Mouse (Mus musculus): ENCODE results near the gene Cfap99. TPM values are rescaled to one million over a fixed set of nuclear protein-coding genes. Genes with fewer than 3 reads are reported as not detected.

Gene Cfap99
- total and polyA plus RNA-seq, 3 experiments = not detected

DNA sequence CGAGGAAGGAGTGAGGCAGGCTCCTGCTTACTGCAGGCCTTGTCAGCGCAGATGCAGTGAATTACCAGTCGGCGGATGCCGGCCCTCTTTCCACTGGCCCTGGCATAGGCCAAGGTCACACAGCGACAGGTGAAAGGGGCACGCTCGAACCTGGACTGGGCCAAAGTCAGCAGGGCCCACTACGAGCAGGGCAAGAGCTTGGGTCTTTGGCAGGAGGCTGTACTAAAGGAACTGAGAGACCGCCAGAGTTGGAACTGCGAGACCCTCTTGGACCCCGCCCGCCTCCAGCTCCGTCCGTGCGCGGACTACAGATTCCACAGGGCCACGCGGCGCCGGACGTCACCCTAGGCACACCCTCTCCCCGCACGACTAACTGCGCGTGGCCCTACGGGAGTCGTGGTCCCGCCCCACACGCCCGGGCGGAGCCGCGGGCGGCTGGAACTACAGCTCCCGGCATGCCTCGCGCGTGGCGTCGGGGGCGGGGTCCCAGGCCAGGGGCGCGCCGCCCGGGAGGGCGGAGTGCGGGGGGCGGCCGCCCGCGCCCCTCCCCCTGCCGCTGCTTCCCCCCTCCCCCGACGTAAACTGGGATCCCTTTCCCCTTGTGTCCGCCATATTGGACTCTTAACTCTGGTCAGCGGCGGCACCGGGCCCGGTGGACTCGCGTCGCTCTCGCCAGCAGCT, 81.1 kb downstream of the Cfap99 start, which contains the start of gene Fam193a (continued):
- TF ChIP-seq E2F4 (IDR thresholded peaks at IDR 0.05; ENCODE audit: borderline replicate concordance, low read depth, low read length) = no peak
- 0 out of 2 replicates have a peak, but pooled peaks have one; percentile 22 for TF ChIP-seq MEF2A (IDR thresholded peaks at IDR 0.05; ENCODE audit: extremely low read depth, insufficient replicate concordance, low read depth, low read length, poor library complexity, severe bottlenecking)
- peak; percentile 75 for TF ChIP-seq SIN3A (IDR thresholded peaks at IDR 0.05; ENCODE audit: low read length)
- peak; percentile 36; the same call in 1 of the 2 replicates for TF ChIP-seq MYC (IDR thresholded peaks at IDR 0.05; ENCODE audit: low read depth, low read length)
- TF ChIP-seq MAX (IDR thresholded peaks at IDR 0.05; ENCODE audit: low read length) = peak; percentile 73; the same call in 1 of the 2 replicates

DNA sequence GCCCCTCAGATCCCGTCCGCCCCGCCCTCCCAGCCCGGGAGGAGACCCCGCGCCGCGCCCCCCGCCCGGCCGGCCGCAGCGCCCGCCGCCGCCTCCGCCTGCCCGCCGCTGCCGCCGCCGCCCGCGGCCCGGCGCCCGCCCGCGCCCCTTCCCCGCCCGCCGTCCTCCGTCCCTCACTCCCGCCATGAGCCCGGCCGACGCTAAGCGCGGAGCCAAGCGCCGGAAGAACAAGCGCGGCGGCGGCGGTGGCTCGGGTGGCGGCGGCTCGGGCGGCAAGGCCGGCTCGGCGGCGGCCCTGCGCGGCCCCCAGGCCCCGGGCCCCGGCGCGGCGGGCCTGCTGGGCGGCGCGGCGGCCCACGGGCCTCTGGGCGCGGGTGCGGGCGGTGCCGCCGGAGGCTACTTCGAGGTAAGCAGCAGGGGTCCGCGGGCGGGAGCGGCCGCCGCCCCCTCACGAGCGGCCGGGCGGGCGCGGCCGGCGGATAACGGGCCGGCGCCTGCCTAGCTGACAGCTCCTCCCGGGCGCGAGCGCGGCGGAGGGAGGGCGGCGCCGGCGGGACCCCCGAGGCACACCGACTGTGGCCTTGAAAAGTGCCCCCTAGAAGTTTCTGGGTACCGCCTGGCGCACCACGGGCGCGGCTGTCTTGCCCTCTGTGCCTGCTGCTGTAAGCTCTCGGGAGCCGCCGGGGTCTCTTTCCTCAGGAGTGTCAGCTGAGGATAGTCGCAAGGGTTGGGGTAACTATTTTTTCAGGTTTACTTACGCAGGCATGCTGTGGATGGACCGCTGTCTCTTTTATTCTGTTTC, 81.8 kb downstream of the Cfap99 start:
- Histone ChIP-seq H3K27me3 (ENCODE audit: control insufficient read depth in 1 of 2, insufficient read depth in 2 of 2, low read length in 2 of 2) (no peaks in the 10 kb centered on the region), H3K9ac (ENCODE audit: control insufficient read depth, low read depth, low read length, poor library complexity, severe bottlenecking) (peak overlapping the region; percentile 87), H3K27ac (ENCODE audit: control insufficient read depth, low read depth, low read length) (peak overlapping the region; percentile 36; the same call in 1 of the 2 replicates), H3K79me2 (ENCODE audit: control insufficient read depth, insufficient read depth, low read length, poor library complexity) (peaks cover 48% of the 10 kb centered on the region), H3K9me3 (replicated peaks; ENCODE audit: insufficient read depth, low read length) (no peaks in the 10 kb centered on the region), H3K36me3 (ENCODE audit: control insufficient read depth in 1 of 2, insufficient read depth in 2 of 2, low read length in 2 of 2) (peaks cover 3 to 28% of the 10 kb centered on the region in 2 experiments; a peak in 3 of 4 replicates), H3K4me1 (ENCODE audit: control insufficient read depth in 1 of 2, insufficient read depth in 2 of 2, low read length in 2 of 2) (peaks cover 11 to 17% of the 10 kb centered on the region in 2 experiments), H3K4me3 (ENCODE audit: control insufficient read depth in 1 of 2, insufficient read depth in 1 of 2, low read depth in 2 of 2, low read length in 2 of 2) (peak overlapping the region; percentile 88 to 98)
- peak; percentile 69 for DNase-seq (ENCODE audit: low read depth, low spot score)
- no peak for TF ChIP-seq JUND (IDR thresholded peaks at IDR 0.05; ENCODE audit: low read depth, low read length)
- TF ChIP-seq SIN3A (IDR thresholded peaks at IDR 0.05; ENCODE audit: low read length) = peak; percentile 74
- TF ChIP-seq CHD2 (IDR thresholded peaks at IDR 0.05; ENCODE audit: low read length) = no peak
- no peak for TF ChIP-seq MYC (IDR thresholded peaks at IDR 0.05; ENCODE audit: low read depth, low read length)
- TF ChIP-seq NELFE (IDR thresholded peaks at IDR 0.05; ENCODE audit: low read depth, low read length) = no peak
- TF ChIP-seq POLR2AphosphoS5 (IDR thresholded peaks at IDR 0.05; ENCODE audit: borderline replicate concordance, low read depth, low read length) = no peak
- TF ChIP-seq MAX (IDR thresholded peaks at IDR 0.05; ENCODE audit: low read length) = no peak
- no peak for TF ChIP-seq MAFK (IDR thresholded peaks at IDR 0.05; ENCODE audit: borderline replicate concordance, low read depth, low read length)
- no peak for TF ChIP-seq RAD21 (IDR thresholded peaks at IDR 0.05; ENCODE audit: low read depth, low read length)
- TF ChIP-seq SMC3 (IDR thresholded peaks at IDR 0.05; ENCODE audit: low read depth, low read length) = no peak
- no peak for TF ChIP-seq GABPA (IDR thresholded peaks at IDR 0.05; ENCODE audit: low read depth, low read length)
- no peak for TF ChIP-seq RCOR1 (IDR thresholded peaks at IDR 0.05; ENCODE audit: low read depth, low read length)
- peak; percentile 69; the same call in 1 of the 2 replicates for TF ChIP-seq UBTF (IDR thresholded peaks at IDR 0.05; ENCODE audit: borderline replicate concordance, insufficient read depth, low read depth, low read length)
- TF ChIP-seq ELF1 (IDR thresholded peaks at IDR 0.05; ENCODE audit: low read depth, low read length) = no peak
- no peak for TF ChIP-seq EP300 (IDR thresholded peaks at IDR 0.05; ENCODE audit: low read depth in 1 of 2, low read length in 2 of 2)
- no peak for TF ChIP-seq ZNF384 (IDR thresholded peaks at IDR 0.05; ENCODE audit: low read depth, low read length)
- TF ChIP-seq TCF12 (IDR thresholded peaks at IDR 0.05; ENCODE audit: low read depth, low read length) = 0 out of 2 replicates have a peak, but pooled peaks have one; percentile 14
- peak; percentile 14; the same call in 1 of the 2 replicates for TF ChIP-seq HCFC1 (IDR thresholded peaks at IDR 0.05; ENCODE audit: low read depth, low read length)
- TF ChIP-seq USF2 (IDR thresholded peaks at IDR 0.05; ENCODE audit: borderline replicate concordance in 1 of 2, insufficient read depth in 1 of 2, low read depth in 1 of 2, low read length in 2 of 2) = no peak
- TF ChIP-seq MYB (IDR thresholded peaks at IDR 0.05; ENCODE audit: low read depth, low read length) = no peak
- TF ChIP-seq MXI1 (IDR thresholded peaks at IDR 0.05; ENCODE audit: low read depth, low read length) = peak; percentile 42; the same call in 1 of the 2 replicates
- no peak for TF ChIP-seq CHD1 (IDR thresholded peaks at IDR 0.05; ENCODE audit: low read depth, low read length)
- TF ChIP-seq NRF1 (IDR thresholded peaks at IDR 0.05; ENCODE audit: insufficient read depth, low read depth, low read length, poor library complexity, severe bottlenecking) = no peak
- TF ChIP-seq MAZ (IDR thresholded peaks at IDR 0.05; ENCODE audit: low read depth, low read length) = no peak
- TF ChIP-seq GATA1 (IDR thresholded peaks at IDR 0.05; ENCODE audit: low read depth, low read length) = no peak
- no peak for TF ChIP-seq ZC3H11A (IDR thresholded peaks at IDR 0.05; ENCODE audit: low read depth, low read length)
- no peak for TF ChIP-seq POLR2AphosphoS2 (IDR thresholded peaks at IDR 0.05; ENCODE audit: low read length)
- no peak for TF ChIP-seq ZMIZ1 (IDR thresholded peaks at IDR 0.05; ENCODE audit: low read depth, low read length)
- TF ChIP-seq USF1 (IDR thresholded peaks at IDR 0.05; ENCODE audit: low read depth, low read length) = no peak
